Mouse (Mus musculus) retina, postnatal 7 days (tissue): ENCODE measurements around the gene Atp6ap2.
A peak's percentile ranks its signal among the peaks of the same experiment; 100 is the strongest.
"Not testable (repeated sequence)": the region's sequence is repeated elsewhere in the genome, so short reads cannot be mapped to it uniquely, and the experiment has no call there.

Source experiments
- DNase-seq: peaks from one replicate; pipeline ENCODE4 v3.0.0-alpha.2; 2012; ENCODE audit warnings: low read depth, low spot score

Atp6ap2 gene

GRCm38 (mm10) chrX:12587192-12587957 is at the start of gene Atp6ap2:
Gene Atp6ap2 (plus strand): TSS chrX:12587801.
- DNase-seq = peak; percentile 86

- DNase-seq = no peak
Measured at GRCm38 (mm10) chrX:12544417-12544816, 43.2 kb upstream of the Atp6ap2 start.

DNA sequence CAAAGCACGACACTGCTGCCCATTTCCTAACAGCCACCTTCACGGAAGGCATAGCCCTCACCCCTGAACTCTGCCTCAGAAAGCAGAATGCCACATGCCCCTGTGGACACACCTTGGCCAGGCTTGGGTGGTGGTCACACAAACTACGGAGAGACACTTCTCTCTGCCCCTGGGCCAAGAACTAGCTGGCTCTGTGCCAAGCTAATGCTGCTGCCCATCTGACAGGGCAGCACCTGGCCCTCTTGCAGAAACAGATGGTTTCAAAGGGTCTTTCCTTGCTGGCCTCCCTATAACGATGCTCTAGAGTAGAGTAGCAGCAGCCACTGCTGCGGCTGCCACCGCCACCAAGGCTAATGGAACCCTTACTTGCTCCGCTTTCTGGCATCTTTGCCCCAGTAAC is 30.5 kb upstream of the Atp6ap2 start:
- no peak for DNase-seq

GRCm38 (mm10) chrX:12571407-12571806 is 16.2 kb upstream of the Atp6ap2 start:
- no peak for DNase-seq

- DNase-seq = no peak
Measured at GRCm38 (mm10) chrX:12577936-12578335, 9.7 kb upstream of the Atp6ap2 start.

- no peak for DNase-seq
Measured at GRCm38 (mm10) chrX:12578339-12578868, 9.2 kb upstream of the Atp6ap2 start.

- no peak for DNase-seq
Measured at GRCm38 (mm10) chrX:12583261-12583660, 4.3 kb upstream of the Atp6ap2 start.

DNA sequence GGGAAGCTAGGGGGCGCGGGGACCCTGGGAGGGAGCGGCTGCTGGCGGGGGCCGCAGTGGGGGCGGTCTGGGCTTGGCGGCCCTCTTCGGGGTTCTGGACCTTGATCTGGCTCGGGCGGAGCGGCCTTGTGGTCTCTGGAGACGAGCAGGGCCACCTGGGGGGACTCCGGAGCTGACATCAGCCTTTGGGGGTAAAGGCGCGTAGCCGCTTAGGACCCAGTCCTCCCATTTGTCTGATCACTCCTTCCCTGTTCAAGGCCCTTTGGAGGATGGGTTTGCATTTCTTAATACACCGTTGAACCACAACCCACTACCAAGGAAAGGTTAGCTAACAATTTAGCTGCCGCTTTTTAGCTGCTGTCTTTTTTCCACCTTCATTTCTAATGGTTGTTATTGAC is 356 bp downstream of the Atp6ap2 start:
- DNase-seq = no peak

GRCm38 (mm10) chrX:12591401-12591943 is 3.9 kb downstream of the Atp6ap2 start:
- DNase-seq = no peak

DNA sequence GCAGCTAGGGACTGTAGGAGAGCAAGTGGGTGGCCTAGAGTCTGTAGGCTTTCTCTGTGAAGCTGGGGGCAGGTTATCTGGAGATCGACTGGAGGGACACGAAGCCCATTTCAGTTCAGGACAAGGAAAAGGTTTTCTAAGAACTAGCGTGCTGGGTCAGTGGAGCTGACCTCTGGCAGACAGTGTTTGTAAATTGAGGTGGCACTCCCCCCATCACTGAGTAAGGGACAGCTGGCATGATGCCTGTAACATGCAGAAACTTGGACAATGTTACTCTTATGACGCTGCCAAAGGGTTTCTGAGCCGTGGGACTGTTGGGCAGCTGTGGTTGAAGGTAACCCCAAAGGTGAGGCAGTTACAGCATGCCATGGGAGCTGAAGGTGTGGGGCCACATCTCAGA is 4.4 kb downstream of the Atp6ap2 start:
- no peak for DNase-seq

DNA sequence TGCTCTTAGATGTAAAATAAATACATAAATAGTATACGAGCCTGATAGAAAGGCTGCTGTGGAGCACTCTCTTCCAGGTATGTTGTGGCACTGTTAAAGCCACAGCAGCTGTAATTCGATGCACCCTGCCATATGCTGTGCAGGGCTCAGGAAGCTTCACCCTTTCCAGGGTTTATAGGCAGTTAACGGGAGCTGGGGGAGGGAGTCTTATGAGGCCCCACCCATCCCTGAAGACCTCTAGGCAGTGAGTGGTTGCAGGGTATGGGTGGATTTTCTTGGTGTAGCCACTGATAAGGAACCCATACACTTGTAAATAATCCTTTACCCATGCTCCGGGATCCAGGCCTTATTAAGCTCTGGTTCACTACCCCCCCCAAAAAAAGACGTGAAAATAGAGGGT is 6.2 kb downstream of the Atp6ap2 start:
- DNase-seq = no peak

- DNase-seq = not testable (repeated sequence)
Measured at GRCm38 (mm10) chrX:12610541-12610940, 22.9 kb downstream of the Atp6ap2 start.

GRCm38 (mm10) chrX:12611211-12611610 is 23.6 kb downstream of the Atp6ap2 start:
- no peak for DNase-seq

DNA sequence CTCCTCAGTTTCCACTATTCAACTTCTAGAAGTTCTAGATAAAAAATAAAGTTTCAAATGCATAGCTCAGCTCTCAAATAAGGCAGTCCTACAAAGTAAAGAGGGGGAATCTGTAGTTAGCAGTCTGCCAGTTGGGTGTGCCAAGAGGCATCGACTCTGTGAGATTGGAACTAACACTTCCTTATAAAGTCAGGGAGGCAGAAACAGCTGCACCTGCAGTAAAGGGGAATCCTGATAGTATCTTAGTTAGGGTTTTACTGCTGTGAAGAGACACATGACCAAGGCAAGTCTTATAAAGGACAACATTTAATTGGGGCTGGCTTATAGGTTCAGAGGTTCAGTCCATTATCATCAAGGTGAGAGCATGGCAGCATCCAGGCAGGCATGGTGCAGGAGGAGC is 24.8 kb downstream of the Atp6ap2 start:
- DNase-seq = not testable (repeated sequence)

DNA sequence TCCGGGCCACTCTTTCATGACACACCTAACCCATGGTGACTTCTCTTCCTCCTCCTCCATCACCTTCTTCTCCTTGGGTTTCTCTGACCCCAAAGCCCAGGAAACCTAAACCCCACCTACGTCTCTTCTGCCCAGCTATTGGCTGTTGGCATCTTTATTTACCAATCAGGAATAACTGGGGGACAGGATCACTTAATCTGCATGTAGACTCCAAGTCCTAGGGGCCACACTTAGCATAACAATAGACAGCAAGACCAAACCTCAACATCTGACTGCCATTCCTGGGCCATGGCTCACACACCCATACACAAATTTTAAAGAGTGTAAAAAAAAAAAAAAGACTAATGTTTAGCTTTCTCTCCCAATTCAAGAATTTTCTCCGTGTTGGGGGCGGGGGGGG is 37.5 kb downstream of the Atp6ap2 start:
- no peak for DNase-seq

- no peak for DNase-seq
Measured at GRCm38 (mm10) chrX:12644976-12645375, 57.4 kb downstream of the Atp6ap2 start.

DNA sequence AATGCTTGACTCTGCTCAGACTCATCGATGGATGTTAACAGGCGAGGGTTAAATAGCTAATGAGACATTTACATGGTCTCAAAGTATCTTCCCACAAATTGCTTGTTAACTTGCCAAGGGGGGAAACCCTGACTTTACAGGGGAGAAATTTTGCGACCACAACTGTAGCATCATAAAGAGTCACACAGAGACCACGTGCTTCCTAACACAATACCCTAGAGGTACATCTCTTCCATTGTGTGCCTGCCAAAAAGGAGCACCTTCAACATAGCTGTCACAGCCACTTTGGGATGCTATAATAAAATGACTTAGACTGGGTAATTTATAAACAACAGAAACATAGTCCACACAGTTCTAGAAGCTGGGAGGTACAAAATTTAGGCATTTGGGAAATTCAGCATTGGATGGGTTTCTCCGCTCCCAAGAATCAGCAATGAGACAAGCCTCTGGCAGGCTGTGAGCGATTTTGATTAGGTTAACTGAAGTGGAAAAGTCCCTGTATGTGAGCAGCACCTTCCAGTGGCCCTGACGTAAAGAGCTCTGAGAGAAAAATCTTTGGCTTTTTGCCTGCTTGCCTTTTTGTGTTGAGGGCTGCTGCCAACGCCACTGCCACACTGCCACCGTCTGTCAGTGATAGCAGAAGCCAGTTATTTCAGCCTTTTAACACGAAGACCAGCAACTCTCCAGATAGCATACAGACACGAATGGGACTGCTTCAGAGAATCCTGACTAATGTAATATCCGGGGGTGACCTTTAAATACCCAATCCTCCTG is 58.1 kb downstream of the Atp6ap2 start:
- DNase-seq = peak; percentile 3

GRCm38 (mm10) chrX:12651906-12652305 is 64.3 kb downstream of the Atp6ap2 start:
- no peak for DNase-seq

- DNase-seq = no peak
Measured at GRCm38 (mm10) chrX:12653879-12654278, 66.3 kb downstream of the Atp6ap2 start.
